Mouse (Mus musculus) heart, embryonic 11.5 days (tissue): Measurements from ENCODE around the gene Gcnt3. TPM values are rescaled to one million over a fixed set of nuclear protein-coding genes. Genes with fewer than 3 reads are reported as not detected.

Experiments used
- ATAC-seq: fragments of 200-750 bp; cut with Nextera tagmentation; replicated peaks from 2 replicates; pipeline ENCODE4 v1.8.0; 2017; ENCODE audit warnings: moderate library complexity; ENCODE audit not compliant: insufficient number of reproducible peaks, low FRiP score, low TSS enrichment
- H3K27ac ChIP-seq: fragments of 300-500 bp; sonication (generic); 2 replicates; pipeline ENCODE4 v1.5.1; 2014; ENCODE audit warnings: mild to moderate bottlenecking, low read depth, low read length
- H3K27me3 ChIP-seq: fragments of 300-500 bp; sonication (generic); 2 replicates; pipeline ENCODE4 v1.6.1; 2014; ENCODE audit warnings: mild to moderate bottlenecking, low read length, mixed read lengths; ENCODE audit not compliant: control insufficient read depth, insufficient read depth
- H3K36me3 ChIP-seq: fragments of 300-500 bp; sonication (generic); 2 replicates; pipeline ENCODE4 v1.6.1; 2014; ENCODE audit warnings: mild to moderate bottlenecking, low read length, moderate library complexity, mixed read lengths; ENCODE audit not compliant: control insufficient read depth, insufficient read depth
- H3K4me1 ChIP-seq: fragments of 300-500 bp; sonication (generic); 2 replicates; pipeline ENCODE4 v1.6.1; 2014; ENCODE audit warnings: low read length; ENCODE audit not compliant: control insufficient read depth, insufficient read depth
- H3K4me2 ChIP-seq: fragments of 300-500 bp; sonication (generic); 2 replicates; pipeline ENCODE4 v1.6.1; 2014; ENCODE audit warnings: mild to moderate bottlenecking, moderate library complexity
- H3K4me3 ChIP-seq: fragments of 300-500 bp; sonication (generic); 2 replicates; pipeline ENCODE4 v1.5.1; 2014; ENCODE audit warnings: low read depth, low read length
- H3K9ac ChIP-seq: fragments of 300-500 bp; sonication (generic); 2 replicates; pipeline ENCODE4 v1.6.1; 2014; ENCODE audit warnings: mild to moderate bottlenecking, low read depth, low read length, moderate library complexity
- H3K9me3 ChIP-seq: fragments of 300-500 bp; sonication (generic); replicated peaks from 2 replicates; pipeline ENCODE4 v1.6.1; 2016; ENCODE audit warnings: low read length; ENCODE audit not compliant: control insufficient read depth
- WGBS: fragments of 180-500 bp; shearing (Covaris S2); extraction: QIAGEN DNeasy Blood & Tissue Kit; methylation state at CpG from one replicate; pipeline ENCODE4 v1.1.7; 2014; ENCODE audit not compliant: insufficient replicate concordance; 5-methylcytosine and 5-hydroxymethylcytosine counted together
- polyA plus RNA-seq: library from polyadenylated mRNA; unstranded; fragments of >200 nt; fragmentation: Nextera tagmentation; extraction: Ambion mirVana; gene quantifications from 2 replicates; pipeline ENCODE4 v1.2.1, GENCODE M21; 2014

Gene Gcnt3
- polyA plus RNA-seq: not detected in 2 replicates

DNA sequence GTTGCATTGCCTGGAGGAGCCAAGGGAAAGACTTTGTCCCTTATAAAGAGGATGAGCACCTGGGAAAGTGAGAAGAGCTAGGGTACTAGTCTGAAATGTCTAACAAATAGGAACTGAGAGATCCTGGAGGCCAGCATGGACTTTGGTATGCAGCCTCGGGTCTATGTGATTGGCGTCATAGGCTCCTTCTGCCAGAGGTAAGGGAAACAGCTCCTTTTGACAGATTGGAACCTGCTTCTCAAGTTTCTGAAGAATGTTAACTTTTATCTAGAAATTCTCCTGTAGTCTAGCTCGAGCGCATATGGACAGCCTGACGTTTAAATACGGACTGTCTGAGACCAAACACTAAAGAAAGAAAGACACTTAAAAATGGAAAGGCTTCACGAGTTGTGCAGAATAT lies at the start of gene Gcnt3:
Gcnt3 (minus strand) TSS at position 101 of the 400 bp plus-strand sequence.
- WGBS: 72% methylated on average over 7 of the region's 7 CpGs
- 0 out of 2 replicates have a peak, but pooled peaks cover 2% of the 10 kb centered on the region for H3K4me1 ChIP-seq
- H3K4me3 ChIP-seq: no peak within 1 kb of the TSS
- no peak within 1 kb of the TSS for H3K9ac ChIP-seq
- H3K27me3 ChIP-seq: no peaks in the 10 kb centered on the region
- no peaks in the 10 kb centered on the region for H3K36me3 ChIP-seq
- no peaks in the 10 kb centered on the region for H3K9me3 ChIP-seq
- no peak within 1 kb of the TSS for H3K27ac ChIP-seq
- no peak for ATAC-seq
- no peak within 1 kb of the TSS for H3K4me2 ChIP-seq

DNA sequence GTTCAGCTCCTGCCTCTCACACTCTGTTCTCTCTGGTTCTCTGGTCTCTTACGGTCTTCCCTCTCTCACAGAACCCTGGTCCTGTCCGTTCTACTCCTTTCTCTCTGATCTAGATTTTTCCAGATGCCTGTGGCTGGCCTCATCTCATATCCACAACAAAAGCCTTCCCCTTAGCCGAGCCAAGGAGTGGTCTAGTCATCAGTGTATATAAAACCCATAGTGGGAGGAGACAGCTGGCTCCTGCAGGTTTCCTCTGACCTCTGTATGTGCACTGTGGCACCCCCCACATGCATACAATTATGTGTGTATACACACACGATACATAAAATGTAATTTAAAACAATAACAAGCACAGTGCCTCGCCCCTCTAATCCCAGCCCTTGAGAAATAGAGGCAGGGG lies 49.5 kb upstream of the Gcnt3 start:
- no peak for ATAC-seq

DNA sequence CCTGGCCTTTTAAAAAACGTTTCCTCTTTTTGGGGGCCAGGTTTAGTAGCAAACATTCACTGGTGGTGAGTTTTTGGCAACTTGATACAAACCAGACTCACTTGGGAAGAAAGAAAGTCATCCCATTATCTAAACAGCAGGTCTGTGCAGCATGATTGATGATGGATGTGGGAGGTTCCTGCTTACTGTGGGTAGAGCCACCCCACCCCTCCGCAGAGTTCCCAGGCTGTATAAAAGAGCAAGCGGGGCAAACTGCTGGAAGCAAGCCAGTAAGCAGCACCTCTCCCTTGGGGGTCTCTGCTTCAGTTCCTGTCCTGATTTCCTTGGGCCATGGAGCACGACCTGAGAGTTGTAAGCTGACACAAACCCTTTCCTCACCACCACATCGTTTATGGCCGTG lies 48.2 kb upstream of the Gcnt3 start:
- Histone ChIP-seq H3K27me3 (no peaks in the 10 kb centered on the region), H3K27ac (no peak overlapping the region), H3K9ac (no peak overlapping the region), H3K4me3 (no peak overlapping the region), H3K36me3 (no peaks in the 10 kb centered on the region), H3K9me3 (no peaks in the 10 kb centered on the region), H3K4me2 (no peak overlapping the region), H3K4me1 (no peaks in the 10 kb centered on the region)
- 27% methylated on average over 6 of the region's 6 CpGs for WGBS
- no peak for ATAC-seq

More for the DNA sequence above, 49.5 kb upstream of the Gcnt3 start:
- 65% methylated on average over 5 of the region's 5 CpGs for WGBS
- Histone ChIP-seq H3K4me3 (no peak overlapping the region), H3K36me3 (no peaks in the 10 kb centered on the region), H3K27ac (no peak overlapping the region), H3K4me1 (no peaks in the 10 kb centered on the region), H3K4me2 (no peak overlapping the region), H3K27me3 (no peaks in the 10 kb centered on the region), H3K9ac (no peak overlapping the region), H3K9me3 (no peaks in the 10 kb centered on the region)

DNA sequence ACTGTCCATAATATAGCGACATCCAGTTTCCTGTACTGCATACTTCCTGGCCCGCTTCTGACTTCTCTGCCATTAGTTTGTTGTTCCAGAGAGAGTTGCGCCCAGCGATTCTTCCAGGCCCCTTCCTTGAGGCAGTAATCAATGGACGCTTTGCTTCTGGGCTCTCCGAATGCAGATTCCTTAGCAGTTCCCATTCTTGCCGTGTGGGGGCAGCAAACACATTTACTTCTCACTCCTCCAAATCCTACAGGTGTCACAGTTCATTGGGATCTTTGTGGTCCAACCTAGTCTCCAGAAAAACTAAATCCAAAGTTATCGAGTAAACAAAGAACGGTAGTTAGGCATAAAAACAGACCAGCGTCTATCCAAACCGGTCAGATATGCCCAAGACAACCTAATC lies 46.2 kb upstream of the Gcnt3 start:
- no peak for ATAC-seq
- 58% methylated on average over 11 of the region's 11 CpGs for WGBS
- Histone ChIP-seq H3K36me3 (no peaks in the 10 kb centered on the region), H3K27ac (no peak overlapping the region), H3K27me3 (no peaks in the 10 kb centered on the region), H3K9ac (no peak overlapping the region), H3K9me3 (no peaks in the 10 kb centered on the region), H3K4me3 (no peak overlapping the region), H3K4me2 (no peak overlapping the region), H3K4me1 (no peaks in the 10 kb centered on the region)

DNA sequence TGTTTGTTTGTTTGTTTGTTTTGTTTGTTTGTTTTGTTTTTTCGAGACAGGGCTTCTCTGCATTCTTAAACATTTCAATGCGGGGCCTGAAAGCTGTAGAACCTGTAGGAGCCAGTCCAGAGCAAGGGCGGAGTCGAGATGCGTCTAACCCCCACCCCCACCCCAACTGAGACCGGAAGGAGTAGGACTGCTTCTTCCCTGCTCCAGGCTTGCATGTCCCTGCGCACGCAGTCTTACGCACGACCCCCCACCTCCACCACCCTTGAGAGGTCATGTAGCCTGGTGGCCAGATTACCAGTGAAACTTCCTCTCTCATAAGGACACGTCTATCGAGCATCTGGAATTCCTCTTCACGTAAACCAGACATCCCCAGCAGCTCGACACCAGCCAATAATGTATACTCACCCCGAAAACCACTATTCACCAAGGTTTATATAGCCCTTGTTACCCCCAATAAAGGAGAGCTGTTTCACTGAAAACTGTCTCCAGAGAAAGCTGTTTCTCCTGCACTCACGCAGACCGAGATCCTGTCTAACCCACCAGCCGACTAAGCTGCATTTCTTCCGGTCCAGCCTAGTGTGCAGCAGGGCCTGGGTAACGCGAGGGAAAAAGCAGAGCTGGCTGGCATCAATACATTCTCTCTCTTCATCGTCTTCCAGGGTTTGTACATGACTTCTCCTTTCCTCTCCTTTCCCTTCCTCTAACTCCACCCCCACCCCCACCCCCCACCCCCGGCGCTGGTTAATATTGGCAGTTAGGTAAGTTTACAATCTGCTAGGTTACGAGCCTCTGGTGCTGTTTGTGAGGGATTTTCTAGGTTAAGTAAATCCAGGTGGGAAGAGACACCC lies 44.7 kb upstream of the Gcnt3 start:
- Histone ChIP-seq H3K27me3 (no peaks in the 10 kb centered on the region), H3K4me1 (no peaks in the 10 kb centered on the region), H3K9me3 (no peaks in the 10 kb centered on the region), H3K4me3 (no peak overlapping the region), H3K4me2 (peak overlapping the region; percentile 37), H3K9ac (no peak overlapping the region), H3K27ac (no peak overlapping the region), H3K36me3 (no peaks in the 10 kb centered on the region)
- 59% methylated on average over 25 of the region's 25 CpGs for WGBS
- no peak for ATAC-seq

DNA sequence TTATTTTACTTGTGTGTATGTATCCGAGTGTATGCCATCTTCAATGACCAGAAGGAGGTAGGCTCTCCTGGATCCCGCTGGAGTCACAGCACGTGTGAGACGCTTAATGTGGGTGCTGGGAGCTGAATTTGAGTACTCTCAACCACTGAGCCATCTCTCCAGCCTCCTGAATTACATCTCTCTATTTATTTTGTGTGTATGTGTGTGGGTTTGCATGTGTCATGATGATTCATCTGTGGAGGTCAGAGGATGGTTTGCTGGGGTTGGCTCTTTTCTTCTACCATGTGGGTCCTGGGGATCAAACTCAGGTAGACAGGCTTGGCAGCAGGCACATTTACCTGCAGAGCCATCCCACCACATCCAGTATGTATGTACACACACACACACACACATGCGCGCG lies 43.9 kb upstream of the Gcnt3 start:
- Histone ChIP-seq H3K4me3 (no peak overlapping the region), H3K9me3 (no peaks in the 10 kb centered on the region), H3K36me3 (no peaks in the 10 kb centered on the region), H3K4me2 (no peak overlapping the region), H3K4me1 (no peaks in the 10 kb centered on the region), H3K9ac (no peak overlapping the region), H3K27ac (no peak overlapping the region), H3K27me3 (no peaks in the 10 kb centered on the region)
- 89% methylated on average over 7 of the region's 7 CpGs for WGBS
- no peak for ATAC-seq

DNA sequence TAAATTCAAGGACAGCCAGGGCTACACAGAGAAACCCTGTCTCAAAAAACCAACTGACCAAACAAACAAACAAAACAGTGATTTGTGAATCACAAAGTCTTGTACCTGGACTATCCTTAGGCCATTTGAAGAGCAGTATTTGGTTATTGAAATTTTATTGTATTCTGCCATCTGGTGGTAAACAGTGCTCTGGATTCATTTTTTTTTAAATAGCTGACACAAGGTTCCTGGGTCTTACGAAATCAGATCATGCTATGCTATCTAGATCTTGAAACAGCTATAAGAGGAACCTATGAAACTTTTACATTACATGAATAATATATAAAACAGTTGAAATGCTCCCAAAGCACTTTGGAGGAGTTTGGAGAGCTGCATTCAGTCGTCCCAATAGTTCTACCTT lies 43.1 kb upstream of the Gcnt3 start:
- no peak for ATAC-seq
- WGBS: 66% methylated on average over 2 of the region's 2 CpGs
- H3K27ac ChIP-seq: no peak overlapping the region

DNA sequence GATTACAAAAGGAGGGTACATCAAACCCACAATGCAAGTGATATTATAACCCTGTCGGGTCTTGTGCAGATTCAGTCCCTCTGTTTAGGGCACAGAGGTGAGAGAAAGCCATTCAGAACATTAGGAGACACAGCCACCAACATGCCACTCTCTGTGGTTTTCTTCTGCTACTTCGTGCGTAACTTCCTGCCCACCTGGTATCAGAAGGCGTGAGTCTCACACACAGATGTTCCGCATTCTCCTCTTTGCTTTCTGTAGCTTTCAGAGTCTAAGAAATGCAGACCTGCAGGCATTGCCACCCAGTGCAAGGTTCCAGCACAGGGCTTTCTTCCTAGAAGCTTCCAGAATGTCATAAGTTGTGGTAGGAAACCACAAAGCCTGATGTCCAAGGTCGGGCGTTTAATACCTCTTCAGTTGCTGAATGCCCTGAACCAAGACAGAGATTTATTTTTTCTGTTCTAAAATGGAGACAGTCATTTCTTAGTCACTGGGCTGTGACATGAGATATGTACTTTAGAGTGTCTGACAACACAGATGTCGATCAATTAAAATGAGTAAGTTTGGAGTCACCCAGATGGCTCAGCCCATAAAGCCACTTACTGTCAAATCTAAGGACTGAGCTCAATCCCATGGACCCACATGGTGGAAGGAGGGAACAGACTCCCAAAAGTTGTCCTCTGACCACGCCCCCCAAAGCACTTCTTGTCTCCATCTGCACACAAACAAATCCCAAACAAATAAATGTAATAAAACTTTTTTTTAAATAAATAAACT lies 42.3 kb upstream of the Gcnt3 start:
- H3K36me3 ChIP-seq: no peaks in the 10 kb centered on the region
- no peaks in the 10 kb centered on the region for H3K27me3 ChIP-seq
- 76% methylated on average over 9 of the region's 9 CpGs for WGBS
- H3K4me3 ChIP-seq: no peak overlapping the region
- no peak overlapping the region for H3K27ac ChIP-seq
- H3K9ac ChIP-seq: no peak overlapping the region
- H3K4me2 ChIP-seq: no peak overlapping the region
- no peaks in the 10 kb centered on the region for H3K9me3 ChIP-seq
- no peaks in the 10 kb centered on the region for H3K4me1 ChIP-seq
- no peak for ATAC-seq

More for the DNA sequence above, 43.1 kb upstream of the Gcnt3 start:
- Histone ChIP-seq H3K9me3 (no peaks in the 10 kb centered on the region), H3K4me3 (no peak overlapping the region), H3K9ac (no peak overlapping the region), H3K4me1 (no peaks in the 10 kb centered on the region), H3K36me3 (no peaks in the 10 kb centered on the region), H3K4me2 (no peak overlapping the region), H3K27me3 (no peaks in the 10 kb centered on the region)
